Mouse (Mus musculus) spleen, adult 2 months (tissue): ENCODE data around the gene Syt8. TPM values are rescaled to one million over a fixed set of nuclear protein-coding genes. Genes with fewer than 3 reads are reported as not detected.

Experiments used
- DNase-seq, 2 experiments: peaks; one replicate each; pipeline versions ENCODE4 v3.0.0 to v3.0.0-alpha.2; 2012 to 2021; ENCODE audit warnings: low spot score in 2 of 2, low read depth in 1 of 2
- H3K27ac ChIP-seq: fragments of 200-500 bp; 2 replicates; pipeline ENCODE4 v1.5.1; 2012; ENCODE audit warnings: low read length, inconsistent platforms; ENCODE audit not compliant: insufficient read depth
- H3K27me3 ChIP-seq: fragments of 200-500 bp; 2 replicates; pipeline ENCODE4 v1.6.1; 2012; ENCODE audit warnings: mild to moderate bottlenecking, moderate library complexity, low read length, inconsistent platforms; ENCODE audit not compliant: control insufficient read depth, insufficient read depth
- H3K36me3 ChIP-seq: fragments of 200-500 bp; 2 replicates; pipeline ENCODE4 v1.6.1; 2012; ENCODE audit warnings: mild to moderate bottlenecking, low read length, inconsistent platforms; ENCODE audit not compliant: control insufficient read depth, insufficient read depth
- H3K4me1 ChIP-seq: fragments of 200-500 bp; 2 replicates; pipeline ENCODE4 v1.6.1; 2011; ENCODE audit warnings: inconsistent platforms; ENCODE audit not compliant: control insufficient read depth, insufficient read depth, insufficient read length
- H3K4me3 ChIP-seq: fragments of 200-500 bp; 2 replicates; pipeline ENCODE4 v1.5.1; 2011; ENCODE audit warnings: mild to moderate bottlenecking, inconsistent platforms; ENCODE audit not compliant: insufficient read depth, insufficient read length; ENCODE audit errors: extremely low read depth
- CTCF ChIP-seq: fragments of 200-500 bp; IDR thresholded peaks from 2 replicates; pipeline ENCODE4 v1.5.1; 2011; ENCODE audit warnings: mild to moderate bottlenecking, inconsistent platforms; ENCODE audit not compliant: insufficient read depth, insufficient read length, insufficient replicate concordance; ENCODE audit errors: extremely low read depth
- POLR2A ChIP-seq: fragments of 200-500 bp; IDR thresholded peaks from 2 replicates; pipeline ENCODE4 v1.6.1; 2011; ENCODE audit warnings: low read depth, low read length, inconsistent platforms
- WGBS: fragments of 180-500 bp; shearing (Covaris S2); methylation state at CpG from one replicate; pipeline ENCODE4 v1.1.7; 2018; 5-methylcytosine and 5-hydroxymethylcytosine counted together
- polyA plus RNA-seq: library from polyadenylated mRNA; depleted of rRNA; stranded (reverse); fragments of >200 nt; gene quantifications from 2 replicates; pipeline ENCODE4 v1.2.3, GENCODE M21; 2012; rRNA removed

Gene Syt8
- polyA plus RNA-seq: 0.94 and 1.1 TPM in 2 replicates

GRCm38 (mm10) chr7:142434137-142434865, at the start of gene Syt8:
Gene Syt8 (plus strand): TSS chr7:142434850.
- DNase-seq: no peak
- WGBS: 84% methylated on average over 10 of the region's 10 CpGs
- H3K4me3 ChIP-seq: no peak within 1 kb of the TSS
- no peak within 1 kb of the TSS for H3K27ac ChIP-seq
- H3K4me1 ChIP-seq: no peaks in the 10 kb centered on the region
- no peaks in the 10 kb centered on the region for H3K36me3 ChIP-seq
- no peaks in the 10 kb centered on the region for H3K27me3 ChIP-seq
- TF ChIP-seq POLR2A: no peak
- no peak for TF ChIP-seq CTCF

DNA sequence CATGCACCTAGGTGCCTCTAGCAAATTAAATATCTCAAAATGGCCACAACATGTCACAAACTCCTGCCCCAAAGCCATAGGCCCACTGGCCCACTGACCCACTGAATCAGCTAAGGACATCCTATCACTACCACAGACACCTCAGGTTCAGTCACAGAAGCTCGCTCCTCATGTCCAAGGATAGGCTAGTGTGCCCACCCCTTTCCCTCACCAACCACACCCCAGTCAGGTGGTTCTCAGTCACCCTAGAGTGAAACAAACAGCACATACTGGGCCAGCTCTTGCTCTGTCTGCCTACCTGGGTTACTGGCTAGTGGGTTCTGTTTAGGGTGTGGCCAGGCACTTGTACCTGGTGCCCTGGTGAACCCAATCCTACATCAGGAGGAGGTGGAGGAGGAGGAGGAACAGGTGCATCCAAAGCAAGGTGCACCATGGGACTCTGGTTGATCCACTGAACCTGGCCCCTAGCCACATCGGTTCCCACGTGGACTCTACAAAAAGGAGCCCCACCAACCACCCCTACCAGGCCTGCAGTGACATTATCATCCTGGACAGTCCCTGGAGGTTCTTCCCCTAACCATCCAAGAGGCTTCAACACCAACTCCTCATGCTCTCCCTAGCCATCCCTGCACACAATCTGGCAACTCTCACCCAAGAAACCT, 48.8 kb upstream of the Syt8 start:
- Histone ChIP-seq H3K4me3 (peak overlapping the region; percentile 74; the same call in 1 of the 2 replicates), H3K36me3 (peaks cover 29% of the 10 kb centered on the region)

DNA sequence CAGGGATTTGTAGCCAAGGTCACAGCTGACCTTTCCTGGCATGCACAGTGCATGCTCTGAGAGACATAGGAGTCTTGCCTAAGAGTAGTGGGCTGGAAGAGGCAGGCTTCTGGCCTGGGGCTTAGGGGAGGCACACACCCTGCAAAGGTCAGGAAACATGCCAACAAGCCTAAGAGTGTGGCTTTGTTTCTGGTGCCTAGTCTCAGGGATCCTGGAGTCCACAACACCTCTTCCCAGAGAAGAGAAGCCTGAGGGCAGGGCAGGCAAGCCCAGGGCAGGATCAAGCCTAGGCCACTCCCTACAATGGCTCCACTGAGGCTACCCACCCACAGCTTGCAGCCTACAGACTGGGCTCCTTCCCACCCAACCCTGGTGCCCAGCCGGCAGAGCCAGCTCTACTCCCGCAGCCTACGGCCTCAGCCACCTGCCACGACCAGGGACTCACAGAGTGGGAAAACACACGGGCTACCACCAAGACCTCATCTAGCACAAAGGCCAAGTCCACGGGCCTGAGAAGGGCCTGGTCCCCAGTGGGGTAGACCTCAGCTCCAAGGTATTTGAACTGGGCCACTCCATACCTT, 47.9 kb upstream of the Syt8 start:
- TF ChIP-seq CTCF (no peak), POLR2A (no peak)
- peaks cover 13% of the 10 kb centered on the region; the same call in 1 of the 2 replicates for H3K4me1 ChIP-seq
- no peaks in the 10 kb centered on the region for H3K27me3 ChIP-seq
- WGBS: 7% methylated on average over 6 of the region's 6 CpGs
- H3K27ac ChIP-seq: peak overlapping the region; percentile 70
- peaks cover 28% of the 10 kb centered on the region for H3K36me3 ChIP-seq
- H3K4me3 ChIP-seq: peak overlapping the region; percentile 74
- no peak for DNase-seq

More for the DNA sequence above, 48.8 kb upstream of the Syt8 start:
- TF ChIP-seq CTCF (no peak), POLR2A (no peak)
- peaks cover 15% of the 10 kb centered on the region; the same call in 1 of the 2 replicates for H3K4me1 ChIP-seq
- 0 out of 2 replicates have a peak overlapping the region, but pooled peaks have one; percentile 1 for H3K27ac ChIP-seq
- DNase-seq: no peak
- H3K27me3 ChIP-seq: no peaks in the 10 kb centered on the region
- WGBS: 63% methylated on average over 3 of the region's 3 CpGs

- H3K36me3 ChIP-seq: peaks cover 20% of the 10 kb centered on the region
- no peaks in the 10 kb centered on the region for H3K27me3 ChIP-seq
- TF ChIP-seq CTCF: no peak
- peak; percentile 67; the same call in 1 of the 2 replicates for TF ChIP-seq POLR2A
- DNase-seq: peak; percentile 75 to 94
- peak within 1 kb of the TSS; percentile 70 for H3K27ac ChIP-seq
- under 1% methylated on average over 55 of the region's 55 CpGs for WGBS
- peaks cover 13% of the 10 kb centered on the region; the same call in 1 of the 2 replicates for H3K4me1 ChIP-seq
- H3K4me3 ChIP-seq: peak within 1 kb of the TSS; percentile 74
Observed at GRCm38 (mm10) chr7:142387419-142388148, 47.1 kb upstream of the Syt8 start, which contains the start of gene Ctsd. Gene Ctsd (minus strand): TSS chr7:142388038.

- DNase-seq: no peak
- WGBS: 91% methylated on average over 1 of the region's 1 CpGs
Observed at GRCm38 (mm10) chr7:142388198-142388597, 46.5 kb upstream of the Syt8 start.

DNA sequence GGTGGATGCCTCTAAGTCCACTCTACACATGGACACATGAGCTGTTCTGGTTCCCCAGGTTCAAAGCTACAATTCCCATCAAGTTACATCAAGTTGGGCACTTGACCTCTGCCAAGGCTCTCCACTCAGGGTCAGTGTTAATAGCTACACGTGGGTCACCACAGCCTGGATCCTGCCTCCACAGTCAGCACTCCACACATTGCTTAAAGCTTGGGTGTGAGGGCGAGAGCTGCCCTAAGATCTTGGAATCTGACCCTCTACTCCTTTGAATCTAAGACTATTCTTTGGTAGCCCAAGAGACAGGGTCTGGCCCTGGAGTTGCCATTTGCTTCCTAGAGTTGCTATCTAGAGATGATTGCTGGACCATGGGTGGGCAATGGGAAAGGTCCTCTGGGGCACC, 45.9 kb upstream of the Syt8 start:
- peaks cover 10% of the 10 kb centered on the region for H3K36me3 ChIP-seq
- no peaks in the 10 kb centered on the region for H3K27me3 ChIP-seq
- no peak overlapping the region for H3K4me3 ChIP-seq
- WGBS: 87% methylated on average over 2 of the region's 2 CpGs
- H3K27ac ChIP-seq: no peak overlapping the region
- TF ChIP-seq CTCF: no peak
- no peak for TF ChIP-seq POLR2A
- DNase-seq: no peak
- H3K4me1 ChIP-seq: peaks cover 22% of the 10 kb centered on the region; the same call in 1 of the 2 replicates

More at GRCm38 (mm10) chr7:142388198-142388597, 46.5 kb upstream of the Syt8 start:
- peak overlapping the region; percentile 74; the same call in 1 of the 2 replicates for H3K4me3 ChIP-seq
- TF ChIP-seq CTCF (no peak), POLR2A (no peak)
- peaks cover 14% of the 10 kb centered on the region for H3K36me3 ChIP-seq
- no peaks in the 10 kb centered on the region for H3K27me3 ChIP-seq
- peak overlapping the region; percentile 70 for H3K27ac ChIP-seq
- H3K4me1 ChIP-seq: peaks cover 16% of the 10 kb centered on the region; the same call in 1 of the 2 replicates
